Mouse (Mus musculus) intestine, embryonic 14.5 days (tissue): Measurements from ENCODE around the gene Galnt2. TPM values are rescaled to one million over a fixed set of nuclear protein-coding genes. Genes with fewer than 3 reads are reported as not detected.

Experiments
- ATAC-seq: fragments of 200-750 bp; cut with Nextera tagmentation; replicated peaks from 2 replicates; pipeline ENCODE4 v1.8.0; 2017; ENCODE audit warnings: low read depth, moderate number of reproducible peaks, moderate TSS enrichment, moderate library complexity; ENCODE audit not compliant: low FRiP score, low TSS enrichment
- DNase-seq: peaks from one replicate; pipeline ENCODE4 v3.0.0-alpha.2; 2018; ENCODE audit warnings: low spot score
- H3K27ac ChIP-seq: fragments of 300-500 bp; sonication (generic); 2 replicates; pipeline ENCODE4 v1.5.1; 2014; ENCODE audit warnings: low read depth, mild to moderate bottlenecking, control low read depth
- H3K27me3 ChIP-seq: fragments of 300-500 bp; sonication (generic); replicated peaks from 2 replicates; pipeline ENCODE4 v1.6.1; 2014; ENCODE audit warnings: low read length, control low read depth; ENCODE audit not compliant: control insufficient read depth, insufficient read depth
- H3K36me3 ChIP-seq: fragments of 300-500 bp; sonication (generic); 2 replicates; pipeline ENCODE4 v1.6.1; 2014; ENCODE audit warnings: low read length, control low read depth; ENCODE audit not compliant: control insufficient read depth, insufficient read depth
- H3K4me1 ChIP-seq: fragments of 300-500 bp; sonication (generic); replicated peaks from 2 replicates; pipeline ENCODE4 v1.6.1; 2014; ENCODE audit warnings: low read length, control low read depth, mixed read lengths; ENCODE audit not compliant: control insufficient read depth, insufficient read depth
- H3K4me2 ChIP-seq: fragments of 300-500 bp; sonication (generic); 2 replicates; pipeline ENCODE4 v1.6.1; 2014; ENCODE audit warnings: low read length
- H3K4me3 ChIP-seq: fragments of 300-500 bp; sonication (generic); 2 replicates; pipeline ENCODE4 v1.5.1; 2014; ENCODE audit warnings: low read depth, low read length, control low read depth, mixed read lengths
- H3K9ac ChIP-seq: fragments of 300-500 bp; sonication (generic); 2 replicates; pipeline ENCODE4 v1.6.1; 2014; ENCODE audit warnings: mild to moderate bottlenecking, low read length
- H3K9me3 ChIP-seq: fragments of 300-500 bp; sonication (generic); 2 replicates; pipeline ENCODE4 v1.6.1; 2016; ENCODE audit warnings: low read length, control low read depth; ENCODE audit not compliant: control insufficient read depth
- WGBS: fragments of 180-500 bp; shearing (Covaris S2); extraction: QIAGEN DNeasy Blood & Tissue Kit; methylation state at CpG from one replicate; pipeline ENCODE4 v1.1.7; 2014; 5-methylcytosine and 5-hydroxymethylcytosine counted together
- polyA plus RNA-seq: library from polyadenylated mRNA; unstranded; fragments of >200 nt; fragmentation: Nextera tagmentation; extraction: Ambion mirVana; gene quantifications from 2 replicates; pipeline ENCODE4 v1.2.1, GENCODE M21; 2014

The Galnt2 gene
- polyA plus RNA-seq, 1 experiment from 2014 or later, result 63.9 TPM

DNA sequence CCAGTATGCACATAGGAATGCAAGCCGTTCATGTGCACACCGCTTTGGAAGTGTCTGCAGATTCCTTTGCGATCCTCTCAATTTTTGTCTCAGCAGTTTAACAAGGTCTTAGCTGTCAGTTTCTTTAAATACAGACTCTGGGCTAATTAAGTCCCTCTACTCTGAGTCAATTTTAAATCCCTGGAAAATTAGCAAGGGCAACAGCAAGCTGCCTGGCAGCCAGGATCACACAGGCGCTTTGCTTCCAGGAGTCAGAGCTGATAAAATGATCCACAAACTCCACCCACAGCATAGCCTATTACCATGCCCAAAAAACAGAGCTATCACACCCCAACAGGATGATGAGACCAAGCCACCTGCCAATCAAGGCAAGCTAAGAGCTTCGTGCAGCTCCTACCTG lies 142.6 kb downstream of the Galnt2 start:
- DNase-seq, result no peak
- 90% methylated on average over 5 of the region's 5 CpGs for WGBS
- Histone ChIP-seq H3K27ac (no peak overlapping the region), H3K4me2 (no peak overlapping the region), H3K9ac (no peak overlapping the region), H3K4me1 (no peaks in the 10 kb centered on the region), H3K4me3 (no peak overlapping the region), H3K36me3 (no peaks in the 10 kb centered on the region), H3K9me3 (no peaks in the 10 kb centered on the region), H3K27me3 (no peaks in the 10 kb centered on the region)
- ATAC-seq, result no peak

DNA sequence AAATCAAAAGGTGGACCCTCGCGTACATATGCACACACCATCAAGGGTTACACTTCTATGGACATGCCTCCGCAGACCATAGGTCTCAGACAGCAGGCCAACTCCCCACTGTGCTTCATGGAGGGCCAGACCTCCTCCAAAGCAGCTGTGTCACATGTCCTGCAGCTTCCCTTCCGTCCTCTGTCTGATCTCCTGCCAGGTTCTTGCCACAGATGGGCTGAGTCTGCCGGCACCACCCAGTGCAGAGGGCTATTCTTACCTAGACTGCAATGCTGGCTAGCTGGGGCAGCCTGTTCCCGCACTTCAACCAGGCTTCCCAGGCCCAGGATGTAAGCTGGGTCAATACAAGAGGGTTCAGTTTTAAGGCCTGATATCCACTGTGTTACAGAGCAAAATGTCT lies 144.0 kb downstream of the Galnt2 start:
- DNase-seq (no peak), ATAC-seq (no peak)
- Histone ChIP-seq H3K36me3 (no peaks in the 10 kb centered on the region), H3K4me1 (no peaks in the 10 kb centered on the region), H3K27ac (no peak overlapping the region), H3K27me3 (no peaks in the 10 kb centered on the region), H3K9me3 (no peaks in the 10 kb centered on the region), H3K9ac (no peak overlapping the region), H3K4me2 (no peak overlapping the region), H3K4me3 (no peak overlapping the region)
- 68% methylated on average over 6 of the region's 6 CpGs for WGBS

DNA sequence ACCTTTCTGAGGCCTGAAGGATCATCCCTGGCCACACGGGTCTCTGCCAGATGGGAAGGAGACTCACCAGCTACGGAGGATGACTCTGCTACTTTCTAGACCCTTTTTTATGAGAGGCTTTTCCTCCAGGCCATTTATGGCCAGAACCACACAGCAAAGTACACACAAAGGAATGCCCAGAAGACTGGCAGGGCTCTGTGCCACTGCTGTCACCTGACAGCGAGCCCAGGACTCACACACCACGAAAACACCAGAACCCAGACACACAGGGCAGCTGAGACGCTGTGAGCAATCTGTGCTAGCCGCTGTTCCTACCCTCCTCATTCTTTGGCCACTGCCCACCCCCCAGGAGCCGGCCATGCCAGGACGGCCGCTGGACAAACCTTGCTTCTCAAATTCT lies 144.5 kb downstream of the Galnt2 start:
- no peak overlapping the region for H3K4me3 ChIP-seq
- H3K36me3 ChIP-seq, result no peaks in the 10 kb centered on the region
- no peaks in the 10 kb centered on the region for H3K4me1 ChIP-seq
- H3K9me3 ChIP-seq, result no peaks in the 10 kb centered on the region
- no peak overlapping the region for H3K4me2 ChIP-seq
- DNase-seq (no peak), ATAC-seq (no peak)
- H3K27ac ChIP-seq, result no peak overlapping the region
- no peaks in the 10 kb centered on the region for H3K27me3 ChIP-seq
- 85% methylated on average over 9 of the region's 9 CpGs for WGBS
- no peak overlapping the region for H3K9ac ChIP-seq

GRCm38 (mm10) chr8:124376406-124376805 lies 145.2 kb downstream of the Galnt2 start:
- no peaks in the 10 kb centered on the region for H3K9me3 ChIP-seq
- WGBS, result 92% methylated on average over 12 of the region's 12 CpGs
- H3K9ac ChIP-seq, result no peak overlapping the region
- no peaks in the 10 kb centered on the region for H3K4me1 ChIP-seq
- no peak overlapping the region for H3K27ac ChIP-seq
- H3K4me3 ChIP-seq, result no peak overlapping the region
- H3K4me2 ChIP-seq, result no peak overlapping the region
- ATAC-seq, result no peak
- DNase-seq, result no peak
- no peaks in the 10 kb centered on the region for H3K27me3 ChIP-seq
- H3K36me3 ChIP-seq, result no peaks in the 10 kb centered on the region

GRCm38 (mm10) chr8:124379289-124379688 lies 148.1 kb downstream of the Galnt2 start:
- no peaks in the 10 kb centered on the region for H3K36me3 ChIP-seq
- H3K4me1 ChIP-seq, result no peaks in the 10 kb centered on the region
- no peak overlapping the region for H3K4me2 ChIP-seq
- WGBS, result 74% methylated on average over 6 of the region's 6 CpGs
- DNase-seq (no peak), ATAC-seq (no peak)
- H3K9me3 ChIP-seq, result no peaks in the 10 kb centered on the region
- H3K27me3 ChIP-seq, result no peaks in the 10 kb centered on the region
- H3K4me3 ChIP-seq, result no peak overlapping the region
- H3K9ac ChIP-seq, result no peak overlapping the region
- no peak overlapping the region for H3K27ac ChIP-seq

GRCm38 (mm10) chr8:124382235-124382634 lies 151.0 kb downstream of the Galnt2 start:
- 75% methylated on average over 10 of the region's 10 CpGs for WGBS
- no peaks in the 10 kb centered on the region for H3K4me1 ChIP-seq
- no peak overlapping the region for H3K4me2 ChIP-seq
- no peak for DNase-seq
- H3K9ac ChIP-seq, result no peak overlapping the region
- H3K27ac ChIP-seq, result no peak overlapping the region
- H3K27me3 ChIP-seq, result no peaks in the 10 kb centered on the region
- H3K36me3 ChIP-seq, result no peaks in the 10 kb centered on the region
- no peak for ATAC-seq
- no peak overlapping the region for H3K4me3 ChIP-seq
- H3K9me3 ChIP-seq, result no peaks in the 10 kb centered on the region

DNA sequence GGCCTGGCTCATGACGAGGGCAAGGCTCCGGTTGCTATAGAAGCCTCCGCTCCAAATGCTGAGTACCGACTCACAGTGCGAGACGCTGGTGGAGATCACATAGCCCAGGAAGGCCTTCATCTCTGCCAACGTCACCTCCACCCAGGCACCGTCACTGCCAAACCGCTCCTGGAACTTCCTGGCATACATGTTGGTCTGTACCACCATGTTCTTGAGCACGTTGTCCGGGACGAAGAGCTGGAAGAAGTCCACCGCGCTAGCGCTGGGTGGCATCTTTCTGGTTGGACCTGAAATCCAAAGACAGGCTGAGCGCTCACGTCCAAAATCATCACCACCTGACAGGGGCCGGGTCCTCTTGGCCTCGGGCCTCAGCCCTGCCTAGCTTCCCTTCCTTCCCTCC lies 153.1 kb downstream of the Galnt2 start:
- Histone ChIP-seq H3K4me1 (no peaks in the 10 kb centered on the region), H3K4me3 (no peak overlapping the region), H3K27ac (no peak overlapping the region), H3K9me3 (no peaks in the 10 kb centered on the region), H3K36me3 (no peaks in the 10 kb centered on the region), H3K4me2 (no peak overlapping the region), H3K9ac (no peak overlapping the region), H3K27me3 (no peaks in the 10 kb centered on the region)
- DNase-seq (no peak), ATAC-seq (no peak)
- 91% methylated on average over 19 of the region's 19 CpGs for WGBS

DNA sequence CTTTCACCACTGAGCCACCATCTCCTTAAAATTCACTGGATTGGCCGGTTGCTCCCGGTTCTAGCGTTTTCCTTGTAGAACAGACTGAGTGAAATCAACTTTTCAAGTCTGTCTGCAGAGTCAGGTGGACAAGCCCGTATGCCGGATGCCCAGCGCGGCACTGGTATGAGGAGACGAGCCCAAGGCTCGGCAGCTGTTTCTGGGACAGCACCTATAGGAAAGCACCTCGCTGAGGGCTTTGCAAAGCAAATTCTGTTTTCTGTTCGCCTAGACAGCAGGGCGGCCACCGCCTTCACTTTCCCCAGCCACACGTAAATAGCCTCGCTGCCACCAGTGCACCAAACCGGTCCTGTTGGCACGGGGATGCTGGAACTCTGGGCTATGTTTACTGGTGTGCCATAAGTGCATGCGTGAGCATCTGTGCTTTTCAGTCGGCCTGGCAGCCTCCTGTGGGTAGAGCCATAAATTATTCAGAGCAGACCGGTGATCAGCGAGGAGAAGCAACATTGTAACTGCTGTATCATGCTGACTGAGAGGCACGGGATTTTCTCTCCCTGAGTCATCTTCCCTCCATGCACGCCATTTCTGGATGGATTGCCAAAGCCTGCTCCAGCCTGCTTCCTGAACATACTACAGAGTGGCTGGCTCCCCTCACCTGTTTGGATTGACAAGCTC lies 155.2 kb downstream of the Galnt2 start:
- ATAC-seq (no peak), DNase-seq (no peak)
- H3K27ac ChIP-seq, result no peak overlapping the region
- H3K27me3 ChIP-seq, result no peaks in the 10 kb centered on the region
- WGBS, result 76% methylated on average over 23 of the region's 23 CpGs
- no peak overlapping the region for H3K4me2 ChIP-seq
- no peak overlapping the region for H3K9ac ChIP-seq
- H3K4me1 ChIP-seq, result no peaks in the 10 kb centered on the region
- H3K36me3 ChIP-seq, result no peaks in the 10 kb centered on the region
- no peak overlapping the region for H3K4me3 ChIP-seq
- H3K9me3 ChIP-seq, result no peaks in the 10 kb centered on the region

DNA sequence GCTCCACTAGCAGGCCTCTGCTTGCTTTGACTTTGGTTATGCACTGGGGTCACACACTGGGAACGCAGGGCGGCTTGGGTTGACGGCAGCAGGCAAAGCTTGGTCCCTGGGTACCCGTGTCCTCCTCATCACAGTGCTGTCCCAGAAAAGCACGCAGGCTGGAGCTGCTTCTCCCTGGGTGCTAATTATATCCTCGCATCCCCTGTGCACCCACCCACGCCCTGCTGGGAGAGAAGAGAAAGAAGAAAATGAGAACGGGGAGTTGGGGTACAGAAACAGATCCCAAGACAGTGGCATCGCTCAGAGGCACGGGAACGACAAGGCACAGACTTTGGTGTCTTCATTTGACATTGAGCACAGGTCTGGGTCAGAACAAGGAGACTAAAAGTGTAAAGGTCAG lies 158.3 kb downstream of the Galnt2 start:
- ATAC-seq, result no peak
- Histone ChIP-seq H3K9me3 (no peaks in the 10 kb centered on the region), H3K27me3 (no peaks in the 10 kb centered on the region), H3K4me1 (peaks cover 19% of the 10 kb centered on the region), H3K4me3 (no peak overlapping the region), H3K36me3 (no peaks in the 10 kb centered on the region), H3K4me2 (no peak overlapping the region), H3K9ac (no peak overlapping the region), H3K27ac (no peak overlapping the region)
- WGBS, result 86% methylated on average over 11 of the region's 11 CpGs
- no peak for DNase-seq
